Mouse (Mus musculus): Measurements from ENCODE around the gene Bcar1.

GRCm38 (mm10) chr8:111697655-111698054 is 46.0 kb downstream of the Bcar1 start:
- TF ChIP-seq EP300 (IDR thresholded peaks at IDR 0.05; ENCODE audit: insufficient read depth, low read depth, low read length), result no peak
- TF ChIP-seq CTCF (IDR thresholded peaks at IDR 0.05), result no peak
- no peak for TF ChIP-seq POLR2A (IDR thresholded peaks at IDR 0.05; ENCODE audit: insufficient read depth, low read depth, low read length)
